Mouse (Mus musculus): ENCODE results near the gene Slc25a39. TPM values are rescaled to one million over a fixed set of nuclear protein-coding genes. Genes with fewer than 3 reads are reported as not detected.

Gene Slc25a39
- polyA plus RNA-seq, 1 experiment from 2014 or later: 234 TPM

GRCm38 (mm10) chr11:102401898-102402500 is 5.7 kb downstream of the Slc25a39 start:
- no peaks in the 10 kb centered on the region for H3K9me3 ChIP-seq (ENCODE audit: control insufficient read depth, low read length)
- no peak for ATAC-seq (ENCODE audit: low read depth)
- H3K27me3 ChIP-seq (ENCODE audit: control insufficient read depth, insufficient read depth, low read depth, low read length): peaks cover 31% of the 10 kb centered on the region

GRCm38 (mm10) chr11:102400513-102401084 is 7.1 kb downstream of the Slc25a39 start:
- H3K4me2 ChIP-seq (ENCODE audit: low read depth, low read length): no peak overlapping the region
- 20% methylated on average over 12 of the region's 12 CpGs for WGBS
- ATAC-seq (ENCODE audit: low read depth): no peak
- no peak overlapping the region for H3K4me3 ChIP-seq (ENCODE audit: low read length)
- no peak overlapping the region for H3K27ac ChIP-seq (ENCODE audit: low read length)
- peaks cover 18% of the 10 kb centered on the region for H3K36me3 ChIP-seq (ENCODE audit: control insufficient read depth, insufficient read depth, low read length)
- peaks cover 35% of the 10 kb centered on the region for H3K27me3 ChIP-seq (ENCODE audit: control insufficient read depth, insufficient read depth, low read depth, low read length)
- no peaks in the 10 kb centered on the region for H3K9me3 ChIP-seq (ENCODE audit: control insufficient read depth, low read length)
- H3K9ac ChIP-seq (ENCODE audit: low read length): no peak overlapping the region
- peaks cover 23% of the 10 kb centered on the region for H3K4me1 ChIP-seq (replicated peaks; ENCODE audit: control insufficient read depth, insufficient read depth, low read length)

More at GRCm38 (mm10) chr11:102401898-102402500, 5.7 kb downstream of the Slc25a39 start:
- H3K4me3 ChIP-seq (ENCODE audit: low read length): no peak overlapping the region
- WGBS: 61% methylated on average over 12 of the region's 12 CpGs
- H3K36me3 ChIP-seq (ENCODE audit: control insufficient read depth, insufficient read depth, low read length): peaks cover 18% of the 10 kb centered on the region
- H3K9ac ChIP-seq (ENCODE audit: low read length): no peak overlapping the region
- peaks cover 34% of the 10 kb centered on the region for H3K4me1 ChIP-seq (replicated peaks; ENCODE audit: control insufficient read depth, insufficient read depth, low read length)
- no peak overlapping the region for H3K4me2 ChIP-seq (ENCODE audit: low read depth, low read length)
- no peak overlapping the region for H3K27ac ChIP-seq (ENCODE audit: low read length)

- no peak overlapping the region for H3K27ac ChIP-seq (ENCODE audit: low read length)
- peaks cover 18% of the 10 kb centered on the region for H3K36me3 ChIP-seq (ENCODE audit: control insufficient read depth, insufficient read depth, low read length)
- H3K9me3 ChIP-seq (ENCODE audit: control insufficient read depth, low read length): no peaks in the 10 kb centered on the region
- H3K4me1 ChIP-seq (replicated peaks; ENCODE audit: control insufficient read depth, insufficient read depth, low read length): peaks cover 15% of the 10 kb centered on the region
- H3K4me2 ChIP-seq (ENCODE audit: low read depth, low read length): peak overlapping the region; percentile 53
- peak overlapping the region; percentile 24; the same call in 1 of the 2 replicates for H3K9ac ChIP-seq (ENCODE audit: low read length)
- WGBS: 1% methylated on average over 32 of the region's 34 CpGs
- no peak for ATAC-seq (ENCODE audit: low read depth)
- H3K27me3 ChIP-seq (ENCODE audit: control insufficient read depth, insufficient read depth, low read depth, low read length): peaks cover 39% of the 10 kb centered on the region
- H3K4me3 ChIP-seq (ENCODE audit: low read length): peak overlapping the region; percentile 32
Measured at GRCm38 (mm10) chr11:102399610-102400072, 8.1 kb downstream of the Slc25a39 start.

GRCm38 (mm10) chr11:102399107-102399506 is 8.6 kb downstream of the Slc25a39 start:
- no peak for ATAC-seq (ENCODE audit: low read depth)
- no peak overlapping the region for H3K27ac ChIP-seq (ENCODE audit: low read length)
- peaks cover 13% of the 10 kb centered on the region for H3K4me1 ChIP-seq (replicated peaks; ENCODE audit: control insufficient read depth, insufficient read depth, low read length)
- H3K4me3 ChIP-seq (ENCODE audit: low read length): peak overlapping the region; percentile 32; the same call in 1 of the 2 replicates
- H3K4me2 ChIP-seq (ENCODE audit: low read depth, low read length): no peak overlapping the region; the same call in 1 of the 2 replicates
- no peak overlapping the region for H3K9ac ChIP-seq (ENCODE audit: low read length)
- H3K36me3 ChIP-seq (ENCODE audit: control insufficient read depth, insufficient read depth, low read length): peaks cover 15% of the 10 kb centered on the region
- peaks cover 44% of the 10 kb centered on the region for H3K27me3 ChIP-seq (ENCODE audit: control insufficient read depth, insufficient read depth, low read depth, low read length)
- H3K9me3 ChIP-seq (ENCODE audit: control insufficient read depth, low read length): no peaks in the 10 kb centered on the region
- 9% methylated on average over 15 of the region's 15 CpGs for WGBS

- peaks cover 44% of the 10 kb centered on the region for H3K27me3 ChIP-seq (ENCODE audit: control insufficient read depth, insufficient read depth, low read depth, low read length)
- no peak overlapping the region for H3K4me2 ChIP-seq (ENCODE audit: low read depth, low read length)
- no peak overlapping the region for H3K4me3 ChIP-seq (ENCODE audit: low read length)
- no peak overlapping the region for H3K27ac ChIP-seq (ENCODE audit: low read length)
- peaks cover 9% of the 10 kb centered on the region for H3K36me3 ChIP-seq (ENCODE audit: control insufficient read depth, insufficient read depth, low read length)
- no peak overlapping the region for H3K9ac ChIP-seq (ENCODE audit: low read length)
- WGBS: 65% methylated on average over 20 of the region's 20 CpGs
- H3K4me1 ChIP-seq (replicated peaks; ENCODE audit: control insufficient read depth, insufficient read depth, low read length): peaks cover 22% of the 10 kb centered on the region
- H3K9me3 ChIP-seq (ENCODE audit: control insufficient read depth, low read length): no peaks in the 10 kb centered on the region
- no peak for ATAC-seq (ENCODE audit: low read depth)
Measured at GRCm38 (mm10) chr11:102398007-102398825, 9.5 kb downstream of the Slc25a39 start.

GRCm38 (mm10) chr11:102396671-102397141 is 11.0 kb downstream of the Slc25a39 start:
- Histone ChIP-seq H3K27me3 (ENCODE audit: control insufficient read depth, insufficient read depth, low read depth, low read length) (peaks cover 47% of the 10 kb centered on the region), H3K9ac (ENCODE audit: low read length) (no peak overlapping the region), H3K36me3 (ENCODE audit: control insufficient read depth, insufficient read depth, low read length) (no peaks in the 10 kb centered on the region), H3K4me1 (replicated peaks; ENCODE audit: control insufficient read depth, insufficient read depth, low read length) (peaks cover 29% of the 10 kb centered on the region), H3K9me3 (ENCODE audit: control insufficient read depth, low read length) (no peaks in the 10 kb centered on the region; the same call in 1 of the 2 replicates), H3K27ac (ENCODE audit: low read length) (no peak overlapping the region), H3K4me2 (ENCODE audit: low read depth, low read length) (no peak overlapping the region), H3K4me3 (ENCODE audit: low read length) (no peak overlapping the region)
- 74% methylated on average over 7 of the region's 7 CpGs for WGBS
- no peak for ATAC-seq (ENCODE audit: low read depth)

GRCm38 (mm10) chr11:102396263-102396662 is 11.5 kb downstream of the Slc25a39 start:
- Histone ChIP-seq H3K4me2 (ENCODE audit: low read depth, low read length) (no peak overlapping the region), H3K4me3 (ENCODE audit: low read length) (no peak overlapping the region), H3K9me3 (ENCODE audit: control insufficient read depth, low read length) (no peaks in the 10 kb centered on the region; the same call in 1 of the 2 replicates), H3K36me3 (ENCODE audit: control insufficient read depth, insufficient read depth, low read length) (no peaks in the 10 kb centered on the region), H3K27me3 (ENCODE audit: control insufficient read depth, insufficient read depth, low read depth, low read length) (peaks cover 47% of the 10 kb centered on the region), H3K9ac (ENCODE audit: low read length) (no peak overlapping the region), H3K4me1 (replicated peaks; ENCODE audit: control insufficient read depth, insufficient read depth, low read length) (peaks cover 29% of the 10 kb centered on the region), H3K27ac (ENCODE audit: low read length) (no peak overlapping the region)
- 46% methylated on average over 6 of the region's 6 CpGs for WGBS
- ATAC-seq (ENCODE audit: low read depth): no peak

DNA sequence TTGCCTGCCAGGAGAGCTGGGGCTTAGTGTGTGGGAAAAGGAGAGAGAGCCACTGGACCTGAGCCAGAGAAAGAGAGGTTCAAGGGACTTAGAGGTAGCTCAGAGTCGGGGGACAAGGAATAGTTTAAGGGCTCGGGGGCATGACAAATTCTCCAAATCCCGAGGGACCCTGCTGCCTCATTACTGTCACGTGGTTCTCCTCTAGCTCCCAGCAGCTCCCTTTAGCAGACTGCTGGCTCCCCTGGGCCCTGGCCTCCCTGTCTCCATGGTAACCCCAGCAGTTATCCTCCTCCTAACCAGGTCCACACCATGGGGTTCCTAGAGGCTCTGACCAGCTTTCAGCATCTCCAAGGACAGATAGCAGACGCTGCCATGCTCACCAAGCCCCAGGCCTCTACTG is 12.5 kb downstream of the Slc25a39 start:
- Histone ChIP-seq H3K4me1 (replicated peaks; ENCODE audit: control insufficient read depth, insufficient read depth, low read length) (peaks cover 29% of the 10 kb centered on the region), H3K9ac (ENCODE audit: low read length) (no peak overlapping the region), H3K4me2 (ENCODE audit: low read depth, low read length) (no peak overlapping the region), H3K36me3 (ENCODE audit: control insufficient read depth, insufficient read depth, low read length) (no peaks in the 10 kb centered on the region), H3K4me3 (ENCODE audit: low read length) (no peak overlapping the region), H3K9me3 (ENCODE audit: control insufficient read depth, low read length) (no peaks in the 10 kb centered on the region; the same call in 1 of the 2 replicates), H3K27ac (ENCODE audit: low read length) (no peak overlapping the region), H3K27me3 (ENCODE audit: control insufficient read depth, insufficient read depth, low read depth, low read length) (peaks cover 44% of the 10 kb centered on the region)
- WGBS: 12% methylated on average over 5 of the region's 5 CpGs
- no peak for ATAC-seq (ENCODE audit: low read depth)

Data from lung, embryonic 16.5 days (tissue).